Mouse (Mus musculus): Measurements from ENCODE around the gene Fnbp1. TPM values are rescaled to one million over a fixed set of nuclear protein-coding genes. Genes with fewer than 3 reads are reported as not detected.

Fnbp1 gene
- polyA plus RNA-seq, 1 experiment from 2014 or later = 15.3 TPM

GRCm38 (mm10) chr2:31023940-31024339 is 117.9 kb downstream of the Fnbp1 start:
- Histone ChIP-seq H3K4me1 (replicated peaks) (no peaks in the 10 kb centered on the region; the same call in 1 of the 2 replicates), H3K27me3 (no peaks in the 10 kb centered on the region), H3K36me3 (peaks cover 49% of the 10 kb centered on the region), H3K27ac (no peak overlapping the region), H3K4me3 (replicated peaks) (no peak overlapping the region), H3K4me2 (no peak overlapping the region), H3K9ac (replicated peaks) (no peak overlapping the region), H3K9me3 (no peaks in the 10 kb centered on the region)
- no peak for ATAC-seq (ENCODE audit: insufficient number of reproducible peaks, insufficient read depth, low FRiP score, low TSS enrichment, low read depth)
- 73% methylated on average over 5 of the region's 5 CpGs for WGBS

- peaks cover 63% of the 10 kb centered on the region for H3K36me3 ChIP-seq
- 89% methylated on average over 2 of the region's 2 CpGs for WGBS
Observed at GRCm38 (mm10) chr2:31020202-31020601, 121.6 kb downstream of the Fnbp1 start.

GRCm38 (mm10) chr2:31019011-31019410 is 122.8 kb downstream of the Fnbp1 start:
- Histone ChIP-seq H3K4me3 (replicated peaks) (no peak overlapping the region), H3K27ac (no peak overlapping the region), H3K27me3 (no peaks in the 10 kb centered on the region), H3K9me3 (no peaks in the 10 kb centered on the region), H3K4me2 (no peak overlapping the region), H3K4me1 (replicated peaks) (no peaks in the 10 kb centered on the region), H3K36me3 (peaks cover 66% of the 10 kb centered on the region), H3K9ac (replicated peaks) (no peak overlapping the region)
- WGBS = 88% methylated on average over 8 of the region's 8 CpGs
- no peak for ATAC-seq (ENCODE audit: insufficient number of reproducible peaks, insufficient read depth, low FRiP score, low TSS enrichment, low read depth)

More at GRCm38 (mm10) chr2:31020202-31020601, 121.6 kb downstream of the Fnbp1 start:
- Histone ChIP-seq H3K4me3 (replicated peaks) (no peak overlapping the region), H3K9ac (replicated peaks) (no peak overlapping the region), H3K27me3 (no peaks in the 10 kb centered on the region), H3K27ac (no peak overlapping the region), H3K9me3 (no peaks in the 10 kb centered on the region), H3K4me2 (no peak overlapping the region), H3K4me1 (replicated peaks) (no peaks in the 10 kb centered on the region)
- ATAC-seq (ENCODE audit: insufficient number of reproducible peaks, insufficient read depth, low FRiP score, low TSS enrichment, low read depth) = no peak

- no peak overlapping the region for H3K9ac ChIP-seq (replicated peaks)
- ATAC-seq (ENCODE audit: insufficient number of reproducible peaks, insufficient read depth, low FRiP score, low TSS enrichment, low read depth) = no peak
- no peaks in the 10 kb centered on the region for H3K27me3 ChIP-seq
- H3K36me3 ChIP-seq = peaks cover 66% of the 10 kb centered on the region
- 81% methylated on average over 8 of the region's 8 CpGs for WGBS
- no peaks in the 10 kb centered on the region for H3K4me1 ChIP-seq (replicated peaks)
- H3K27ac ChIP-seq = no peak overlapping the region
- H3K4me2 ChIP-seq = no peak overlapping the region
- no peak overlapping the region for H3K4me3 ChIP-seq (replicated peaks)
- no peaks in the 10 kb centered on the region for H3K9me3 ChIP-seq
Observed at GRCm38 (mm10) chr2:31018519-31018918, 123.3 kb downstream of the Fnbp1 start.

- H3K9ac ChIP-seq (replicated peaks) = no peak overlapping the region
- ATAC-seq (ENCODE audit: insufficient number of reproducible peaks, insufficient read depth, low FRiP score, low TSS enrichment, low read depth) = no peak
- 90% methylated on average over 18 of the region's 18 CpGs for WGBS
- H3K4me1 ChIP-seq (replicated peaks) = no peaks in the 10 kb centered on the region
- H3K4me3 ChIP-seq (replicated peaks) = no peak overlapping the region
- no peak overlapping the region for H3K4me2 ChIP-seq
- H3K27me3 ChIP-seq = no peaks in the 10 kb centered on the region
- H3K9me3 ChIP-seq = no peaks in the 10 kb centered on the region
- H3K27ac ChIP-seq = no peak overlapping the region
- H3K36me3 ChIP-seq = peaks cover 66% of the 10 kb centered on the region
Observed at GRCm38 (mm10) chr2:31017625-31018317, 124.0 kb downstream of the Fnbp1 start.

- Histone ChIP-seq H3K36me3 (peaks cover 51% of the 10 kb centered on the region), H3K9ac (replicated peaks) (no peak overlapping the region), H3K4me1 (replicated peaks) (no peaks in the 10 kb centered on the region), H3K9me3 (no peaks in the 10 kb centered on the region), H3K4me2 (no peak overlapping the region), H3K27me3 (no peaks in the 10 kb centered on the region), H3K4me3 (replicated peaks) (no peak overlapping the region), H3K27ac (no peak overlapping the region)
- no peak for ATAC-seq (ENCODE audit: insufficient number of reproducible peaks, insufficient read depth, low FRiP score, low TSS enrichment, low read depth)
- WGBS = 72% methylated on average over 14 of the region's 14 CpGs
Observed at GRCm38 (mm10) chr2:31013371-31014120, 128.3 kb downstream of the Fnbp1 start.

GRCm38 (mm10) chr2:31007208-31007607 is 134.6 kb downstream of the Fnbp1 start:
- Histone ChIP-seq H3K4me2 (no peak overlapping the region), H3K4me1 (replicated peaks) (no peaks in the 10 kb centered on the region), H3K9ac (replicated peaks) (no peak overlapping the region), H3K36me3 (peaks cover 59% of the 10 kb centered on the region), H3K4me3 (replicated peaks) (no peak overlapping the region), H3K9me3 (no peaks in the 10 kb centered on the region), H3K27ac (no peak overlapping the region), H3K27me3 (no peaks in the 10 kb centered on the region)
- 82% methylated on average over 5 of the region's 5 CpGs for WGBS
- ATAC-seq (ENCODE audit: insufficient number of reproducible peaks, insufficient read depth, low FRiP score, low TSS enrichment, low read depth) = no peak

- Histone ChIP-seq H3K27me3 (no peaks in the 10 kb centered on the region), H3K9ac (replicated peaks) (no peak overlapping the region), H3K4me3 (replicated peaks) (no peak overlapping the region), H3K27ac (no peak overlapping the region), H3K4me1 (replicated peaks) (no peaks in the 10 kb centered on the region), H3K36me3 (peaks cover 62% of the 10 kb centered on the region), H3K4me2 (no peak overlapping the region), H3K9me3 (no peaks in the 10 kb centered on the region)
- no peak for ATAC-seq (ENCODE audit: insufficient number of reproducible peaks, insufficient read depth, low FRiP score, low TSS enrichment, low read depth)
- WGBS = 87% methylated on average over 5 of the region's 5 CpGs
Observed at GRCm38 (mm10) chr2:31006434-31006833, 135.4 kb downstream of the Fnbp1 start.

GRCm38 (mm10) chr2:31005453-31005852 is 136.4 kb downstream of the Fnbp1 start:
- Histone ChIP-seq H3K27me3 (no peaks in the 10 kb centered on the region), H3K9me3 (no peaks in the 10 kb centered on the region), H3K4me3 (replicated peaks) (no peak overlapping the region), H3K9ac (replicated peaks) (no peak overlapping the region), H3K27ac (no peak overlapping the region), H3K4me1 (replicated peaks) (no peaks in the 10 kb centered on the region), H3K4me2 (no peak overlapping the region), H3K36me3 (peaks cover 54% of the 10 kb centered on the region)
- WGBS = 74% methylated on average over 2 of the region's 2 CpGs
- no peak for ATAC-seq (ENCODE audit: insufficient number of reproducible peaks, insufficient read depth, low FRiP score, low TSS enrichment, low read depth)

GRCm38 (mm10) chr2:31002857-31003256 is 139.0 kb downstream of the Fnbp1 start:
- Histone ChIP-seq H3K4me1 (replicated peaks) (peaks cover 6% of the 10 kb centered on the region; the same call in 1 of the 2 replicates), H3K4me3 (replicated peaks) (no peak overlapping the region), H3K9me3 (no peaks in the 10 kb centered on the region), H3K27me3 (no peaks in the 10 kb centered on the region), H3K9ac (replicated peaks) (no peak overlapping the region), H3K4me2 (no peak overlapping the region), H3K36me3 (peaks cover 50% of the 10 kb centered on the region; the same call in 1 of the 2 replicates), H3K27ac (no peak overlapping the region)
- ATAC-seq (ENCODE audit: insufficient number of reproducible peaks, insufficient read depth, low FRiP score, low TSS enrichment, low read depth) = no peak
- WGBS = 91% methylated on average over 10 of the region's 10 CpGs

GRCm38 (mm10) chr2:30998443-30999260 is 143.2 kb downstream of the Fnbp1 start:
- Histone ChIP-seq H3K9ac (replicated peaks) (no peak overlapping the region), H3K36me3 (peaks cover 27% of the 10 kb centered on the region; the same call in 1 of the 2 replicates), H3K27me3 (no peaks in the 10 kb centered on the region), H3K9me3 (no peaks in the 10 kb centered on the region), H3K4me3 (replicated peaks) (no peak overlapping the region), H3K4me2 (no peak overlapping the region), H3K4me1 (replicated peaks) (peaks cover 6% of the 10 kb centered on the region; the same call in 1 of the 2 replicates), H3K27ac (no peak overlapping the region)
- WGBS = 43% methylated on average over 8 of the region's 8 CpGs
- ATAC-seq (ENCODE audit: insufficient number of reproducible peaks, insufficient read depth, low FRiP score, low TSS enrichment, low read depth) = no peak

Measured in limb, embryonic 12.5 days (tissue).